Mouse (Mus musculus): ENCODE data around the gene Tedc1.

DNA sequence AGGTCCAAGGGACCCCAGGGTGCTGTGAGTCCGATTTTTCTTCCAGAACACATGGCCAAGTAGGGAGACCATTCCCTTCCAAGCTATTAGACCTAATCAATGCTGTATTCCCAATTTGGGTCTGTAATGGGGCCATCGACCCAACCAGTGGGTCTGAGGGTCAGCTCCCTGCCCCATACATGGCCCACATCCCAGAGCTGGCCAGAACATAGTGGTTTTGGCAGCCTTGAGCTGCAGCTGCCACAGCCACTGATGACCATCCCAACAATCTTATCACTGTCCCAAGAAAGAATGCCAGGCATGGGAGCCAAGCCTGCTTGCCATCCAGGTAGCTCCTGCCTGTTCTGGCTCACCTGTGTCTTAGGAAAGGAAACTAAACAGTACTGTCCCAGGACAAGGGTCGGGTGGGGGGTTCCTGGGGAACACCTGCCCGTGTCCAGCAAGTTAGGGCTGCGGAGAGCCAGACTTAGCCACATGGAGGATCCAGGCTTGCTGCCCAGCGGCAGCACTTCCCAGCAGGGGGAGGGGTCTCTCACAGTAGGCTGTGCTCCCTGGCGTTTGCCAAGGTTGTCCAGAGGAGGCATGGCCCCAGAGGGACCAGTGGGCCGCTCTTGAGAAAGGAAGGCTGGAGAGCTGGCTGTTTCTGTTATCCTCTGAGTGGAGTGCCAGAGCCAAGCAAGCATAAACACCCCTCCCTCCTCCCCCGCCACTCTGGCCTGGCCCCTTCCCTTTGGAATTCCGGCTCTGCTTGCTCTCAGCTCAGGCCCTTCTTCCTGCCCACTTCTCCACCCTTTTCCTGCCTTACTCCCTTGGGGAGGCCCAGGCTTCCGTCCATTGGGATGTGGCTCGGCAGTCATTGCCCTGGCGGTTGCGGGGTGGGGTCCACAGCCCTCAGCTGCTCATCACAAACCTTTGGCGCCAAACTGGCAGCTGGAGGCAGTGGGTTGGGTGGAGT lies 13.9 kb upstream of the Tedc1 start:
- TF ChIP-seq CTCF (IDR thresholded peaks at IDR 0.05; ENCODE audit: insufficient read depth, low read length) (no peak), POLR2A (IDR thresholded peaks at IDR 0.05; ENCODE audit: borderline replicate concordance, extremely low read depth, low read depth, low read length) (peak; percentile 66)

Data from lung, adult 2 months (tissue).